Mouse (Mus musculus) liver, embryonic 11.5 days (tissue): ENCODE results near the gene Grrp1. TPM values are rescaled to one million over a fixed set of nuclear protein-coding genes. Genes with fewer than 3 reads are reported as not detected.
A peak's percentile ranks its signal among the peaks of the same experiment; 100 is the strongest.
"Not testable (repeated sequence)": the region's sequence is repeated elsewhere in the genome, so short reads cannot be mapped to it uniquely, and the experiment has no call there.

Experiments used
- ATAC-seq: fragments of 200-750 bp; cut with Nextera tagmentation; replicated peaks from 2 replicates; pipeline ENCODE4 v1.8.0; 2017; ENCODE audit warnings: moderate number of reproducible peaks, mild to moderate bottlenecking, moderate TSS enrichment, moderate library complexity; ENCODE audit not compliant: low FRiP score
- DNase-seq: peaks from one replicate; pipeline ENCODE4 v3.0.0-alpha.2; 2017; ENCODE audit warnings: low spot score
- H3K27ac ChIP-seq: fragments of 300-500 bp; sonication (generic); 2 replicates; pipeline ENCODE4 v1.5.1; 2014; ENCODE audit warnings: mild to moderate bottlenecking, low read depth, low read length, control low read depth
- H3K27me3 ChIP-seq: fragments of 300-500 bp; sonication (generic); replicated peaks from 2 replicates; pipeline ENCODE4 v1.6.1; 2014; ENCODE audit warnings: low read length, mixed read lengths; ENCODE audit not compliant: control insufficient read depth, insufficient read depth
- H3K36me3 ChIP-seq: fragments of 300-500 bp; sonication (generic); 2 replicates; pipeline ENCODE4 v1.6.1; 2014; ENCODE audit warnings: mild to moderate bottlenecking, low read length, moderate library complexity, mixed read lengths; ENCODE audit not compliant: control insufficient read depth, insufficient read depth
- H3K4me1 ChIP-seq: fragments of 300-500 bp; sonication (generic); replicated peaks from 2 replicates; pipeline ENCODE4 v1.6.1; 2014; ENCODE audit warnings: low read length, mixed read lengths; ENCODE audit not compliant: control insufficient read depth, insufficient read depth
- H3K4me2 ChIP-seq: fragments of 300-500 bp; sonication (generic); 2 replicates; pipeline ENCODE4 v1.6.1; 2014; ENCODE audit warnings: mild to moderate bottlenecking, control low read depth, moderate library complexity
- H3K4me3 ChIP-seq: fragments of 300-500 bp; sonication (generic); 2 replicates; pipeline ENCODE4 v1.5.1; 2014; ENCODE audit warnings: low read depth, low read length, control low read depth
- H3K9ac ChIP-seq: fragments of 300-500 bp; sonication (generic); 2 replicates; pipeline ENCODE4 v1.6.1; 2014; ENCODE audit warnings: low read depth, low read length, control low read depth
- H3K9me3 ChIP-seq: fragments of 300-500 bp; sonication (generic); 2 replicates; pipeline ENCODE4 v1.6.1; 2016; ENCODE audit warnings: low read length, inconsistent platforms, mixed read lengths; ENCODE audit not compliant: control insufficient read depth
- WGBS: fragments of 180-500 bp; shearing (Covaris S2); extraction: QIAGEN DNeasy Blood & Tissue Kit; methylation state at CpG from one replicate; pipeline ENCODE4 v1.1.7; 2014; 5-methylcytosine and 5-hydroxymethylcytosine counted together
- polyA plus RNA-seq: library from polyadenylated mRNA; unstranded; fragments of >200 nt; fragmentation: Nextera tagmentation; extraction: Ambion mirVana; gene quantifications from 2 replicates; pipeline ENCODE4 v1.2.1, GENCODE M21; 2014

The Grrp1 gene
- polyA plus RNA-seq, 1 experiment from 2014 or later: 3.8 TPM

DNA sequence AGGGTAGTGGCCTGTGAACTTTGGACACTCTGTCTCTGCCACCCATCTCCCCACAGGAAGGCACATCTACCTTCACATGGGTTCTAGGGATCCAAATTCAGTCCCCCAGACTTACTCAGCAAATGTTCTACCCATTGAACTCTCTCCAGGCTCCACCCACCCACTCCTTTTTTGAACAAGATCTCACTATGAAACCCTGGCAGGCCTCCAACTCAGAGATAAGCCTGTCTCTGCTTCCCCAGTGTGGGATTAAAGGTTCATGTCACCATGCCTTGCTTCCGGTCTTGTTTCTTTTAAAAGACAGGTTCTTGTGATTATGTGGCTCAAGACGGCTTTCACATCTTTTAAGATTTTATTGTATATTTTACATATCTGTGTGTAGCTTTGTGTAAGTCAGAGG is 31.0 kb upstream of the Grrp1 start:
- peak; percentile 46; the same call in 1 of the 2 replicates for ATAC-seq
- H3K36me3 ChIP-seq: peaks cover 14% of the 10 kb centered on the region; the same call in 1 of the 2 replicates
- WGBS: 40% methylated on average over 2 of the region's 2 CpGs

DNA sequence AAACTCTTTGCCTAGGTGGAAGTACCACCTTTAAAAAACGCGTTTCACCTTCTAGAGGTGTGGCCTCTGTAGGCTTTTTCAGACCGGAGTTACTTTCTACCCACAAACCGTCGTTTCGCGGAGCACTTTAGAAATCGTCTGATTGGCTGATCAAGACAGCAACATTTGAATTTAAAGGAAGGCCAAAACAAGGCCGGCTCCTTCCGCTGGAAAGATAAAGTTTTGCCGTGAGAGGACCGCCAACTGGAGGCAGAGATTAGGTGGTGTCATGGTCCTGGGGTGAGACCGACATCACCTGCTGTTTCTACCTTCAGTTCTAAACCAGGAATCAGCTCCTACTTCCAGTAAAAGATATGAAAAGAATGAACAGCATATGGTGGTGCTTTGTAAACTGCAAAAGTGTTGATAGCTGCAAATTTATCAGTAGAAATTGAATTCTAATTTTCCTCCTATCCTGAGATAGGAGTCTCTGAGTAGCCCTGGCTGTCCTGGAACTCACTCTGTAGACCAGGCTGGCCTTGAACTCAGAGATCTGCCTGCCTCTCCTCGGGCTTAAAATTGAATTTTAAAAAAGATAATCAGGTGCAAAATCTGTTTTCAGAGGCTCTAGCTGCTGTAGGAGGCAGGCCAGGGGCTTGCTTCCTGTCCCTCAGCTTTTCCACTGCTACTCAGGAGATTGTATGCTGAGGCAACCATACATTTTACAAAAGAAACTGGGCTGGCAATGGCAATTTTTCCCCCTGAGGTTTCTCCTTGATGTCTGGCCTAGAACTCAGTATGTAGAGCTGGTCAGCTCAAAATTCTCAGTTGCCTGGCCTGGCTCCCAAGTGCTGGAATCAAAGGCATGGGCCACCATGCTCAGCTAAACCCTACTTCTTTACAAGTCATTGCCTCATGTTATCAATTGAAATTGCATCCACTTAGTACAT is 19.8 kb upstream of the Grrp1 start:
- peak overlapping the region; percentile 36; the same call in 1 of the 2 replicates for H3K4me3 ChIP-seq
- H3K4me1 ChIP-seq: peaks cover 11% of the 10 kb centered on the region
- ATAC-seq (peak; percentile 94), DNase-seq (no peak)
- peak overlapping the region; percentile 49 for H3K9ac ChIP-seq
- peaks cover 13% of the 10 kb centered on the region for H3K36me3 ChIP-seq
- peak overlapping the region; percentile 59 for H3K4me2 ChIP-seq
- H3K27me3 ChIP-seq: no peaks in the 10 kb centered on the region
- WGBS: 2% methylated on average over 14 of the region's 14 CpGs
- no peaks in the 10 kb centered on the region for H3K9me3 ChIP-seq
- H3K27ac ChIP-seq: peak overlapping the region; percentile 77

More for the DNA sequence above, 31.0 kb upstream of the Grrp1 start:
- Histone ChIP-seq H3K4me2 (peak overlapping the region; percentile 92), H3K27me3 (no peaks in the 10 kb centered on the region), H3K4me1 (peaks cover 32% of the 10 kb centered on the region), H3K9me3 (no peaks in the 10 kb centered on the region), H3K4me3 (peak overlapping the region; percentile 98), H3K9ac (peak overlapping the region; percentile 99; the same call in 1 of the 2 replicates), H3K27ac (peak overlapping the region; percentile 100)
- no peak for DNase-seq

- no peaks in the 10 kb centered on the region for H3K9me3 ChIP-seq
- peaks cover 7% of the 10 kb centered on the region for H3K36me3 ChIP-seq
- no peaks in the 10 kb centered on the region for H3K27me3 ChIP-seq
- ATAC-seq: peak; percentile 56
- peak overlapping the region; percentile 36 for H3K4me3 ChIP-seq
- whole genome bisulfite sequencing: 17% methylated on average over 12 of the region's 13 CpGs
- peak overlapping the region; percentile 32 for H3K9ac ChIP-seq
- no peak for DNase-seq
- H3K4me1 ChIP-seq: peaks cover 11% of the 10 kb centered on the region
- H3K4me2 ChIP-seq: peak overlapping the region; percentile 59
- H3K27ac ChIP-seq: peak overlapping the region; percentile 77; the same call in 1 of the 2 replicates
These were observed 19.0 kb upstream of the Grrp1 start for GRCm38 (mm10) chr4:134272731-134273416.

DNA sequence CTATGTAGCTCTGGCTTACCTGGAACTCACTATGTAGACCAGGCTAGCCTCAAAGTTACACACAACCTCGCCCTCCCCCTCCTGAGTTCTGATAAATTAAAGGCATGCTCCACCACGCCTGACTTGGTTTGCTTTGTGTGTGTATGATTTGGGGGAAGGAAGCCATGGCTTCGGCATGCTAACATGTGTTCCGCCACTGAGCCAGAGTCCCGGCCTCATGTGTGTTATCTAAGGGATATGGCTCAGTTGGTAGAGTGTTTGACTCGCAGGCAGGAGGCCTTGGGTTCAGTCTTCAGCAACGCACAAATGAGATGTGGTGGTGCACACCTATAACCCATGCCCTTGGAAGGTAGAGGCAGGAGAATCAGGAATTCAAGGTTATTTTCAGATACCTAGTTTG is 18.1 kb upstream of the Grrp1 start:
- no peak for ATAC-seq
- H3K9ac ChIP-seq: no peak overlapping the region
- no peak overlapping the region for H3K27ac ChIP-seq
- no peak overlapping the region for H3K4me3 ChIP-seq
- H3K9me3 ChIP-seq: no peaks in the 10 kb centered on the region
- 77% methylated on average over 7 of the region's 7 CpGs for WGBS
- no peak overlapping the region for H3K4me2 ChIP-seq
- no peak for DNase-seq
- 0 out of 2 replicates have a peak, but pooled peaks cover 2% of the 10 kb centered on the region for H3K36me3 ChIP-seq
- H3K4me1 ChIP-seq: peaks cover 11% of the 10 kb centered on the region
- no peaks in the 10 kb centered on the region for H3K27me3 ChIP-seq

DNA sequence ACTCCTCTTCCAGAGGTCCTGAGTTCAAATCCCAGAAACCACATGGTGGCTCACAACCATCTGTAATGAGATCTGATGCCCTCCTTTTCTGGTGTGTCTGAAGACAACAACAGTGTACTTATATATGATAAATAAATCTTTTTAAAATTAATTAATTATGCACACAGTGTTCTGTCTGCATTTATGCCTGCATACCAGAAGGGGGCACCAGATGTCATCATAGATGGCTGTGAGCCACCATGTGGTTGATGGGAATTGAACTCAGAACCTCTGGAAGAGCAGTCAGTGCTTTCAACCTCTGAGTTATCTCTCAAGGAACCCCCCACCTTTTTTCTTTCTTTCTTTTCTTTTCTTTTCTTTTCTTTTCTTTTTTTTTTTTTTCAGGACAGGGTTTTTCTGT is 15.7 kb upstream of the Grrp1 start:
- H3K27ac ChIP-seq, H3K9me3 ChIP-seq, H3K9ac ChIP-seq, H3K27me3 ChIP-seq, DNase-seq, H3K4me3 ChIP-seq, ATAC-seq, H3K36me3 ChIP-seq, H3K4me2 ChIP-seq: not testable (repeated sequence)
- H3K4me1 ChIP-seq: peaks cover 11% of the 10 kb centered on the region

DNA sequence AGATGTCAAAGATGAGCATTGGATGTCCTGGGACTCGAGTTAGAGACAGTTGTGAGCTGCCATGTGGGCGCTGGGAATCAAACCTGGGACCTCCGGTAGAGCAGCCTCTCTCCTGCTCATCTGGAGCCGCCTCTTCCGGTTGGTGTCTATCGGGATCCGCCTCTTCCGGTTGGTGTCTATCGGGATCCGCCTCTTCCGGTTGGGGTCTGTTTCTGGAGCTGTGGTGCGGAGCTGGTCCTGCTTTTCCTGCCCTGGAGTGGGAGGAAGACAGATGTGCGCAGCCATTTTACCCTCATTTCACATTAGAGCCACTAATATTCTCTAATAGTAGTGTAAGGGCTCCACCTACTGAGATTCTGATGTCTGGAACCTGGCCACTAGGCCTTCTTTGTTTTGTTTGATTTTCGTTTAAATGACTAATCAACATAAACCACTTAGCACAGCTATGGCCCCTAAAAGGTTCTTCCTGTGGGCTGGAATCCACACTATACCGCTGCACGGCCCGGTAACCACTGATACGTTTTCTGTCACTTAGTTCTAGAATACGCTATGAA is 14.3 kb upstream of the Grrp1 start:
- WGBS: 83% methylated on average over 19 of the region's 19 CpGs
- peaks cover 6% of the 10 kb centered on the region for H3K4me1 ChIP-seq
- no peak for DNase-seq
- H3K4me2 ChIP-seq: no peak overlapping the region
- H3K27me3 ChIP-seq: no peaks in the 10 kb centered on the region
- no peaks in the 10 kb centered on the region for H3K36me3 ChIP-seq
- H3K27ac ChIP-seq: no peak overlapping the region
- H3K9me3 ChIP-seq: no peaks in the 10 kb centered on the region
- no peak for ATAC-seq
- no peak overlapping the region for H3K9ac ChIP-seq
- H3K4me3 ChIP-seq: no peak overlapping the region

GRCm38 (mm10) chr4:134265860-134266585 is 12.1 kb upstream of the Grrp1 start:
- 66% methylated on average over 9 of the region's 9 CpGs for WGBS
- Histone ChIP-seq H3K36me3 (no peaks in the 10 kb centered on the region), H3K4me1 (no peaks in the 10 kb centered on the region), H3K9me3 (no peaks in the 10 kb centered on the region), H3K27ac (no peak overlapping the region), H3K27me3 (no peaks in the 10 kb centered on the region), H3K9ac (no peak overlapping the region), H3K4me3 (no peak overlapping the region), H3K4me2 (no peak overlapping the region)
- DNase-seq: no peak
- ATAC-seq: no peak

DNA sequence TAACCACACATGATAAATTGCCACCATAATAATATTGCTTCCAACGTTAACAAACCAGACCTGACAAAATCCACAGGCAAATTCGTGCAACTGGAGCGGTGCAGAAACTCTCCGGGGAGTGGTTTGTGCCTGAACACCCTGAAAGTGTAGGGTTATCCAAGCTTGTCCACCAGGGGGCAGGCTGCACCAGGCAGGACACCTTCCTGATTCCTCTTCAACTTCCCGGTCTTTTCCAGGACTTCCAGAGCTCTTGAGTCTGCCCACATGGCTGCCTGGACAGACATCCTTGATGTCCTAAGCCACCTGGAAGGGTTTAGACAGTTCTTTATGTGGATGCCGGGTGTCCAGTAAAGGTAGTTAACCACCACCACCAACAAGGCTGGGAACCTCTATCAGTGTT is 9.3 kb upstream of the Grrp1 start:
- Histone ChIP-seq H3K27ac (no peak overlapping the region), H3K4me3 (no peak overlapping the region), H3K9me3 (no peaks in the 10 kb centered on the region), H3K9ac (no peak overlapping the region), H3K4me2 (no peak overlapping the region), H3K4me1 (no peaks in the 10 kb centered on the region), H3K27me3 (no peaks in the 10 kb centered on the region), H3K36me3 (no peaks in the 10 kb centered on the region)
- ATAC-seq: no peak
- WGBS: 29% methylated on average over 6 of the region's 6 CpGs
- DNase-seq: no peak
